In genomic region chr9:3872024-3872810, GRCm38 (mm10) we compare ENCODE assay signal across 17 mouse cellular contexts.
DNase-seq lines count a peak whose midpoint lies in the region.
"Had no signal": no experiment of that assay in that cellular context is flagged by ENCODE, and none has a peak within 500 bp of the region (broad histone marks: within the 10 kb centered on the region; RNA-seq: fewer than 3 reads in every experiment).

No protein-coding gene starts in this region.

- DNase-seq in embryo, embryonic 10 days (ENCODE audit: low spot score): peak; percentile 5
- DNase-seq in embryo, embryonic 9.5 days (ENCODE audit: extremely low spot score): no peak
- DNase-seq in retina, postnatal 1 day: peak; percentile 1
- DNase-seq in retina, embryonic 14.5 days (ENCODE audit: low spot score): no peak
- DNase-seq in ZHBTc4 (ENCODE audit: low read depth, low spot score): peak; percentile 88
- DNase-seq in heart, postnatal 4 days: no peak
- no peak for DNase-seq in cerebellum, adult 9-11 months
- DNase-seq: adrenal gland, adult 2 months; adrenal gland, postnatal 14 days; cerebellum, adult 11 months; cerebellum, adult 2 months; cerebellum, postnatal 10 days; cerebellum, postnatal 36 days; gastrocnemius, postnatal 10 days; gastrocnemius, postnatal 36 days; heart, adult 2 months; heart, postnatal 14 days had no signal

Comparison
In these comparisons a context has a peak if more than half of its experiments do, and no peak if none do; other contexts are left out.
1. DNase-seq: peak in embryo, embryonic 10 days (single experiment), retina, postnatal 1 day (single experiment) and ZHBTc4 (single experiment); none in embryo, embryonic 9.5 days (single experiment), retina, embryonic 14.5 days (single experiment), heart, postnatal 4 days (single experiment) and cerebellum, adult 9-11 months (single experiment).